Mouse (Mus musculus) liver, embryonic 14.5 days (tissue): ENCODE measurements around the gene Sdc4.

ENCODE experiments used
- CTCF ChIP-seq: IDR thresholded peaks from 2 replicates; pipeline ENCODE4 v1.5.1; 2016; ENCODE audit warnings: antibody characterized with exemption, low read depth, control low read depth
- EP300 ChIP-seq: IDR thresholded peaks from 2 replicates; pipeline ENCODE4 v1.6.1; 2016; ENCODE audit warnings: antibody characterized with exemption, low read depth

GRCm38 (mm10) chr2:164426121-164426520 lies 17.6 kb downstream of the Sdc4 start:
- no peak for TF ChIP-seq CTCF
- no peak for TF ChIP-seq EP300
